Mouse (Mus musculus) embryonic facial prominence, embryonic 10.5 days (tissue): Measurements from ENCODE around the gene Lonp2. TPM values are rescaled to one million over a fixed set of nuclear protein-coding genes. Genes with fewer than 3 reads are reported as not detected.

ENCODE experiments used
- DNase-seq: peaks from one replicate; pipeline ENCODE4 v3.0.0-alpha.2; 2017; ENCODE audit warnings: low spot score
- H3K27ac ChIP-seq: fragments of 300-500 bp; sonication (generic); replicated peaks from 2 replicates; pipeline ENCODE4 v1.5.1; 2016; ENCODE audit warnings: mild to moderate bottlenecking
- H3K27me3 ChIP-seq: fragments of 300-500 bp; sonication (generic); replicated peaks from 2 replicates; pipeline ENCODE4 v1.6.1; 2016; ENCODE audit warnings: low read depth, mild to moderate bottlenecking; ENCODE audit not compliant: poor library complexity, severe bottlenecking
- H3K36me3 ChIP-seq: fragments of 300-500 bp; sonication (generic); replicated peaks from 2 replicates; pipeline ENCODE4 v1.6.1; 2016; ENCODE audit warnings: mild to moderate bottlenecking, moderate library complexity
- H3K4me1 ChIP-seq: fragments of 300-500 bp; sonication (generic); 2 replicates; pipeline ENCODE4 v1.6.1; 2016
- H3K4me3 ChIP-seq: fragments of 300-500 bp; sonication (generic); 2 replicates; pipeline ENCODE4 v1.5.1; 2016; ENCODE audit warnings: mild to moderate bottlenecking, moderate library complexity
- H3K9me3 ChIP-seq: fragments of 300-500 bp; sonication (generic); 2 replicates; pipeline ENCODE4 v1.6.1; 2016; ENCODE audit warnings: mild to moderate bottlenecking
- WGBS: fragments of 180-500 bp; shearing (Covaris S2); methylation state at CpG from one replicate; pipeline ENCODE4 v1.1.7; 2016; 5-methylcytosine and 5-hydroxymethylcytosine counted together
- polyA plus RNA-seq: library from polyadenylated mRNA; unstranded; fragments of >200 nt; fragmentation: Nextera tagmentation; extraction: Ambion mirVana; gene quantifications from 2 replicates; pipeline ENCODE4 v1.2.1, GENCODE M21; 2016

The Lonp2 gene
- polyA plus RNA-seq, 1 experiment from 2014 or later: 50.5 TPM

- 90% methylated on average over 2 of the region's 2 CpGs for WGBS
- Histone ChIP-seq H3K36me3 (peaks cover 7% of the 10 kb centered on the region; the same call in 1 of the 2 replicates), H3K27ac (no peak overlapping the region), H3K27me3 (no peaks in the 10 kb centered on the region), H3K4me3 (no peak overlapping the region), H3K9me3 (no peaks in the 10 kb centered on the region), H3K4me1 (no peaks in the 10 kb centered on the region)
- no peak for DNase-seq
These were observed 71.9 kb downstream of the Lonp2 start for GRCm38 (mm10) chr8:86695703-86696102.

GRCm38 (mm10) chr8:86698811-86699421, 75.1 kb downstream of the Lonp2 start:
- H3K27ac ChIP-seq: no peak overlapping the region
- 70% methylated on average over 1 of the region's 1 CpGs for WGBS
- no peak for DNase-seq
- H3K4me3 ChIP-seq: no peak overlapping the region
- no peaks in the 10 kb centered on the region for H3K9me3 ChIP-seq
- no peaks in the 10 kb centered on the region for H3K27me3 ChIP-seq
- peaks cover 7% of the 10 kb centered on the region; the same call in 1 of the 2 replicates for H3K36me3 ChIP-seq
- no peaks in the 10 kb centered on the region for H3K4me1 ChIP-seq

GRCm38 (mm10) chr8:86699471-86699870, 75.6 kb downstream of the Lonp2 start:
- peaks cover 7% of the 10 kb centered on the region; the same call in 1 of the 2 replicates for H3K36me3 ChIP-seq
- 90% methylated on average over 12 of the region's 12 CpGs for WGBS
- DNase-seq: no peak
- H3K27me3 ChIP-seq: no peaks in the 10 kb centered on the region
- no peak overlapping the region for H3K27ac ChIP-seq
- H3K4me3 ChIP-seq: no peak overlapping the region
- no peaks in the 10 kb centered on the region for H3K4me1 ChIP-seq
- H3K9me3 ChIP-seq: no peaks in the 10 kb centered on the region

- no peaks in the 10 kb centered on the region for H3K4me1 ChIP-seq
- WGBS: 89% methylated on average over 3 of the region's 3 CpGs
These were observed 78.6 kb downstream of the Lonp2 start for GRCm38 (mm10) chr8:86702453-86702852.

GRCm38 (mm10) chr8:86705317-86705716, 81.5 kb downstream of the Lonp2 start:
- Histone ChIP-seq H3K27ac (no peak overlapping the region), H3K4me1 (no peaks in the 10 kb centered on the region), H3K27me3 (no peaks in the 10 kb centered on the region), H3K36me3 (peaks cover 18% of the 10 kb centered on the region; the same call in 1 of the 2 replicates), H3K9me3 (no peaks in the 10 kb centered on the region), H3K4me3 (no peak overlapping the region)
- no peak for DNase-seq
- 84% methylated on average over 3 of the region's 3 CpGs for WGBS

More at GRCm38 (mm10) chr8:86702453-86702852, 78.6 kb downstream of the Lonp2 start:
- Histone ChIP-seq H3K27ac (no peak overlapping the region), H3K9me3 (no peaks in the 10 kb centered on the region), H3K4me3 (no peak overlapping the region), H3K36me3 (peaks cover 10% of the 10 kb centered on the region; the same call in 1 of the 2 replicates), H3K27me3 (no peaks in the 10 kb centered on the region)
- DNase-seq: no peak

DNA sequence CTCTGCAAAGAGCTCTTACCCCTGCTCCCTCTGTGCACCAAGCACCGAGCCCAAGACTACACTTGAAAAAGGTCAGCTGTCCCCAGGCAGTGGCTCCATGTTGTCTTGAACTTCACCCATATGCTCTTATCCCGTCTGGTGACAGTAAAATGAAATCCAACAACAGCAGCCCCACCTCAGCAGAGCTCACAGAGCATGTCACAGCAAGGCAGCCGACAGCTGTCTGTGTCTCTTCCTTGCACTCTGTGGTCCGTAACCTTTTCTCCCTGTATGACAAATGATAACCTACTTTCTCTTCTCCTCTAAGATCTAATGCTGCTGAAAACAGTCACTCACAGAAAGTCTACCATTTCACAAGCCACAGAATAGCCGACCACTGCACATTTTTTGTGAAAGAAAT, 82.9 kb downstream of the Lonp2 start:
- peaks cover 18% of the 10 kb centered on the region; the same call in 1 of the 2 replicates for H3K36me3 ChIP-seq
- 87% methylated on average over 5 of the region's 5 CpGs for WGBS
- DNase-seq: no peak

DNA sequence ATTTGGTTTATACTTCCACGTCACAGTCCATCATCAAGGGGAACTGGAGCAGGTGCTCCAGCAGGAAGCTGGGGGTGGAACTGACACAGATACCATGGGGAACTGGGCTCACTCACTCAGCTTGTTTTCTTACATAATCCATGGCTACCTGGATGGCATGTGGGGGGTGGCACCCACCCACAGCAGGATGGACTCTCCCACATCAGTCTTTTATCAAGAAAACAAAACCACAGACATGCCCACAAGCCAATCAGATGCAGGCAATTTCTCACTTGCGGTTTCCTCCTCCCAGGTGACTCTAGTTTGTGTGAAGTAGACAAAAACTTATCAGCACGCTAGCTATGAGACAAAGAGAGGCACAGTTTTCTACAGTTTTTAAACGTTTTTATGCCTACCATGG, 84.0 kb downstream of the Lonp2 start:
- no peak overlapping the region for H3K4me3 ChIP-seq
- peaks cover 18% of the 10 kb centered on the region; the same call in 1 of the 2 replicates for H3K36me3 ChIP-seq
- H3K27ac ChIP-seq: no peak overlapping the region
- WGBS: 77% methylated on average over 4 of the region's 4 CpGs
- H3K9me3 ChIP-seq: no peaks in the 10 kb centered on the region
- no peaks in the 10 kb centered on the region for H3K27me3 ChIP-seq
- no peak for DNase-seq
- peaks cover 4% of the 10 kb centered on the region; the same call in 1 of the 2 replicates for H3K4me1 ChIP-seq

More for the DNA sequence above, 82.9 kb downstream of the Lonp2 start:
- Histone ChIP-seq H3K4me1 (peaks cover 4% of the 10 kb centered on the region; the same call in 1 of the 2 replicates), H3K27me3 (no peaks in the 10 kb centered on the region), H3K9me3 (no peaks in the 10 kb centered on the region), H3K27ac (no peak overlapping the region), H3K4me3 (no peak overlapping the region)

- no peak overlapping the region for H3K27ac ChIP-seq
- 83% methylated on average over 3 of the region's 3 CpGs for WGBS
These were observed 88.8 kb downstream of the Lonp2 start for GRCm38 (mm10) chr8:86712594-86712993.

GRCm38 (mm10) chr8:86713407-86714188, 89.8 kb downstream of the Lonp2 start:
- Histone ChIP-seq H3K4me3 (no peak overlapping the region), H3K27ac (no peak overlapping the region), H3K27me3 (no peaks in the 10 kb centered on the region), H3K4me1 (peaks cover 4% of the 10 kb centered on the region; the same call in 1 of the 2 replicates), H3K36me3 (peaks cover 43% of the 10 kb centered on the region), H3K9me3 (no peaks in the 10 kb centered on the region)
- 84% methylated on average over 14 of the region's 14 CpGs for WGBS
- no peak for DNase-seq

More at GRCm38 (mm10) chr8:86712594-86712993, 88.8 kb downstream of the Lonp2 start:
- no peaks in the 10 kb centered on the region for H3K27me3 ChIP-seq
- H3K4me1 ChIP-seq: peaks cover 4% of the 10 kb centered on the region; the same call in 1 of the 2 replicates
- no peak overlapping the region for H3K4me3 ChIP-seq
- no peak for DNase-seq
- H3K36me3 ChIP-seq: peaks cover 34% of the 10 kb centered on the region
- no peaks in the 10 kb centered on the region for H3K9me3 ChIP-seq

DNA sequence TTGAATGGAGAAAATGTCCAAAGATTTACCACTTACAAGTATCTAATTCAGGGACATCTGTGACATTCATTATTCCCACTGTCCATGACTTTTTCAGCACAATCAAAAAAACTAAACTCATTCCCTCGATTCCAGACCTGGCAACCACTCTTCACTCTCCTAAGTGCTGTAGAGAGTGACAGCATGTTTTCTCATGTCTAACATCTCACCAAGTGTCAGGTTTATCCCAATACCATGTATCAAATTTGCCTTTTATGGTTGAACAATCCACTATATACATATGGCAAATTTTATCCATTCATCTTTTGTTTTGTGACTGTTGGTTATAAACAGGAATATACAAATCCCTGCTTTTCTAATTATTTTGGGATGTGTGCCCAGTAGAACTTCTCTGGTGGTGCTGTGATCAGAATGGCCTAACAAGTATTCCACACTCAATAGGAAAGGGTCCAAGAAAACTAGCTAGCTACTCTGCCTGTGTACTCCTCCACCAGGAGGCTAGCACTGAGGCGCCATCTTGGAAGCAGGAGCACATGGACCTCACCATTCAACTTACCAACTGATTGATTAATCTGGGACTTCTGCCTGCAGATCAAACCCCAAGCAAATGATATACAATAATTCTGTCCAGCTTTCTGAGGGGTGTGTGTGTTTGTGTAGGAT, 94.6 kb downstream of the Lonp2 start:
- Histone ChIP-seq H3K36me3 (peaks cover 77% of the 10 kb centered on the region), H3K4me3 (no peak overlapping the region), H3K27ac (no peak overlapping the region), H3K4me1 (no peaks in the 10 kb centered on the region), H3K9me3 (no peaks in the 10 kb centered on the region), H3K27me3 (no peaks in the 10 kb centered on the region)
- WGBS: 84% methylated on average over 2 of the region's 2 CpGs
- no peak for DNase-seq

- Histone ChIP-seq H3K36me3 (peaks cover 77% of the 10 kb centered on the region), H3K27me3 (no peaks in the 10 kb centered on the region)
- WGBS: 92% methylated on average over 1 of the region's 1 CpGs
These were observed 95.5 kb downstream of the Lonp2 start for GRCm38 (mm10) chr8:86719368-86719767.

GRCm38 (mm10) chr8:86720756-86721459, 97.1 kb downstream of the Lonp2 start:
- Histone ChIP-seq H3K4me1 (no peaks in the 10 kb centered on the region), H3K27me3 (no peaks in the 10 kb centered on the region), H3K4me3 (no peak overlapping the region), H3K9me3 (no peaks in the 10 kb centered on the region), H3K36me3 (peaks cover 76% of the 10 kb centered on the region), H3K27ac (no peak overlapping the region)
- no peak for DNase-seq
- WGBS: 91% methylated on average over 6 of the region's 6 CpGs

More at GRCm38 (mm10) chr8:86719368-86719767, 95.5 kb downstream of the Lonp2 start:
- DNase-seq: no peak
- no peak overlapping the region for H3K27ac ChIP-seq
- H3K9me3 ChIP-seq: no peaks in the 10 kb centered on the region
- no peaks in the 10 kb centered on the region for H3K4me1 ChIP-seq
- no peak overlapping the region for H3K4me3 ChIP-seq
